Mouse (Mus musculus) midbrain, embryonic 16.5 days (tissue): ENCODE measurements around the gene Dnah12. TPM values are rescaled to one million over a fixed set of nuclear protein-coding genes. Genes with fewer than 3 reads are reported as not detected.
"Not testable (repeated sequence)": the region's sequence is repeated elsewhere in the genome, so short reads cannot be mapped to it uniquely, and the experiment has no call there.

Experiments
- ATAC-seq: fragments of 200-750 bp; cut with Nextera tagmentation; 2 replicates; pipeline ENCODE4 v1.8.0; 2017; ENCODE audit warnings: moderate TSS enrichment
- H3K27ac ChIP-seq: fragments of 300-500 bp; sonication (generic); 2 replicates; pipeline ENCODE4 v1.5.1; 2014; ENCODE audit warnings: mild to moderate bottlenecking, low read length, mixed read lengths
- H3K27me3 ChIP-seq: fragments of 300-500 bp; sonication (generic); 2 replicates; pipeline ENCODE4 v1.6.1; 2014; ENCODE audit warnings: low read depth, low read length, mixed read lengths; ENCODE audit not compliant: control insufficient read depth, insufficient read depth
- H3K36me3 ChIP-seq: fragments of 300-500 bp; sonication (generic); 2 replicates; pipeline ENCODE4 v1.6.1; 2014; ENCODE audit warnings: mild to moderate bottlenecking, low read length, moderate library complexity, mixed read lengths; ENCODE audit not compliant: control insufficient read depth, insufficient read depth
- H3K4me1 ChIP-seq: fragments of 300-500 bp; sonication (generic); 2 replicates; pipeline ENCODE4 v1.6.1; 2014; ENCODE audit warnings: mild to moderate bottlenecking, low read length, mixed read lengths; ENCODE audit not compliant: control insufficient read depth, insufficient read depth
- H3K4me2 ChIP-seq: fragments of 300-500 bp; sonication (generic); 2 replicates; pipeline ENCODE4 v1.6.1; 2014; ENCODE audit warnings: mild to moderate bottlenecking, low read length, mixed read lengths
- H3K4me3 ChIP-seq: fragments of 300-500 bp; sonication (generic); 2 replicates; pipeline ENCODE4 v1.5.1; 2014; ENCODE audit warnings: low read depth, mild to moderate bottlenecking, low read length, moderate library complexity, mixed read lengths
- H3K9ac ChIP-seq: fragments of 300-500 bp; sonication (generic); 2 replicates; pipeline ENCODE4 v1.6.1; 2014; ENCODE audit warnings: low read depth, low read length, mixed read lengths
- H3K9me3 ChIP-seq: fragments of 300-500 bp; sonication (generic); replicated peaks from 2 replicates; pipeline ENCODE4 v1.6.1; 2014; ENCODE audit warnings: mild to moderate bottlenecking, low read length, mixed read lengths; ENCODE audit not compliant: control insufficient read depth, poor library complexity, severe bottlenecking
- WGBS: fragments of 180-500 bp; shearing (Covaris S2); extraction: QIAGEN DNeasy Blood & Tissue Kit; methylation state at CpG from one replicate; pipeline ENCODE4 v1.1.7; 2014; 5-methylcytosine and 5-hydroxymethylcytosine counted together
- polyA plus RNA-seq: library from polyadenylated mRNA; unstranded; fragments of >200 nt; fragmentation: Nextera tagmentation; extraction: Ambion mirVana; gene quantifications from 2 replicates; pipeline ENCODE4 v1.2.1, GENCODE M21; 2015

Gene Dnah12
- polyA plus RNA-seq, 1 experiment from 2014 or later: 0.19 TPM

GRCm38 (mm10) chr14:26690727-26691126 is 2.3 kb upstream of the Dnah12 start:
- no peaks in the 10 kb centered on the region for H3K36me3 ChIP-seq
- H3K27me3 ChIP-seq: no peaks in the 10 kb centered on the region
- no peaks in the 10 kb centered on the region for H3K4me1 ChIP-seq
- peaks cover 3% of the 10 kb centered on the region; the same call in 1 of the 2 replicates for H3K9me3 ChIP-seq
- H3K4me3 ChIP-seq: no peak overlapping the region
- 76% methylated on average over 2 of the region's 2 CpGs for WGBS
- H3K27ac ChIP-seq: no peak overlapping the region
- no peak overlapping the region for H3K4me2 ChIP-seq
- H3K9ac ChIP-seq: no peak overlapping the region
- ATAC-seq: no peak

- Histone ChIP-seq H3K9me3 (no peaks in the 10 kb centered on the region; the same call in 1 of the 2 replicates), H3K4me2 (no peak overlapping the region), H3K36me3 (no peaks in the 10 kb centered on the region), H3K4me1 (no peaks in the 10 kb centered on the region), H3K27me3 (no peaks in the 10 kb centered on the region), H3K9ac (no peak overlapping the region), H3K27ac (no peak overlapping the region), H3K4me3 (no peak overlapping the region)
- 56% methylated on average over 2 of the region's 2 CpGs for WGBS
- ATAC-seq: no peak
Measured at GRCm38 (mm10) chr14:26691363-26691762, 1.7 kb upstream of the Dnah12 start.

- no peaks in the 10 kb centered on the region for H3K36me3 ChIP-seq
- no peak overlapping the region for H3K4me3 ChIP-seq
- no peaks in the 10 kb centered on the region for H3K4me1 ChIP-seq
- no peak overlapping the region for H3K27ac ChIP-seq
- H3K9ac ChIP-seq: no peak overlapping the region
- no peaks in the 10 kb centered on the region for H3K27me3 ChIP-seq
- no peak overlapping the region for H3K4me2 ChIP-seq
- H3K9me3 ChIP-seq: no peaks in the 10 kb centered on the region
- no peak for ATAC-seq
Measured at GRCm38 (mm10) chr14:26697912-26698311, 4.8 kb downstream of the Dnah12 start.

GRCm38 (mm10) chr14:26705246-26705645 is 12.2 kb downstream of the Dnah12 start:
- H3K36me3 ChIP-seq, H3K9ac ChIP-seq, H3K4me1 ChIP-seq, H3K4me2 ChIP-seq, H3K27me3 ChIP-seq, ATAC-seq, H3K27ac ChIP-seq, H3K4me3 ChIP-seq, H3K9me3 ChIP-seq: not testable (repeated sequence)
- WGBS: 85% methylated on average over 5 of the region's 5 CpGs

GRCm38 (mm10) chr14:26719696-26720095 is 26.6 kb downstream of the Dnah12 start:
- 78% methylated on average over 2 of the region's 2 CpGs for WGBS
- H3K9me3 ChIP-seq, H3K4me3 ChIP-seq, H3K27me3 ChIP-seq, H3K9ac ChIP-seq, H3K4me2 ChIP-seq, H3K36me3 ChIP-seq, H3K27ac ChIP-seq, H3K4me1 ChIP-seq, ATAC-seq: not testable (repeated sequence)

- no peak overlapping the region for H3K27ac ChIP-seq
- no peaks in the 10 kb centered on the region for H3K27me3 ChIP-seq
- no peak for ATAC-seq
- H3K4me1 ChIP-seq: no peaks in the 10 kb centered on the region
- H3K36me3 ChIP-seq: no peaks in the 10 kb centered on the region
- H3K9me3 ChIP-seq: no peaks in the 10 kb centered on the region
- H3K4me3 ChIP-seq: no peak overlapping the region
- no peak overlapping the region for H3K9ac ChIP-seq
- 98% methylated on average over 3 of the region's 3 CpGs for WGBS
- H3K4me2 ChIP-seq: no peak overlapping the region
Measured at GRCm38 (mm10) chr14:26724898-26725297, 31.8 kb downstream of the Dnah12 start.

GRCm38 (mm10) chr14:26758566-26758965 is 65.5 kb downstream of the Dnah12 start:
- ATAC-seq: no peak
- no peaks in the 10 kb centered on the region for H3K27me3 ChIP-seq
- no peak overlapping the region for H3K9ac ChIP-seq
- H3K4me3 ChIP-seq: no peak overlapping the region
- H3K4me1 ChIP-seq: no peaks in the 10 kb centered on the region
- peaks cover 3% of the 10 kb centered on the region; the same call in 1 of the 2 replicates for H3K9me3 ChIP-seq
- H3K36me3 ChIP-seq: no peaks in the 10 kb centered on the region
- no peak overlapping the region for H3K4me2 ChIP-seq
- WGBS: 83% methylated on average over 8 of the region's 8 CpGs
- no peak overlapping the region for H3K27ac ChIP-seq

GRCm38 (mm10) chr14:26764827-26765226 is 71.8 kb downstream of the Dnah12 start:
- Histone ChIP-seq H3K9me3 (peaks cover 6% of the 10 kb centered on the region; the same call in 1 of the 2 replicates), H3K27me3 (no peaks in the 10 kb centered on the region), H3K9ac (no peak overlapping the region), H3K27ac (no peak overlapping the region), H3K4me1 (no peaks in the 10 kb centered on the region), H3K4me3 (no peak overlapping the region), H3K4me2 (no peak overlapping the region), H3K36me3 (no peaks in the 10 kb centered on the region)
- 91% methylated on average over 6 of the region's 6 CpGs for WGBS
- no peak for ATAC-seq

GRCm38 (mm10) chr14:26768195-26768594 is 75.1 kb downstream of the Dnah12 start:
- Histone ChIP-seq H3K4me1 (no peaks in the 10 kb centered on the region), H3K27ac (no peak overlapping the region), H3K9me3 (peaks cover 5% of the 10 kb centered on the region; the same call in 1 of the 2 replicates), H3K4me2 (no peak overlapping the region), H3K36me3 (no peaks in the 10 kb centered on the region), H3K4me3 (no peak overlapping the region), H3K9ac (no peak overlapping the region), H3K27me3 (no peaks in the 10 kb centered on the region)
- no peak for ATAC-seq
- 83% methylated on average over 4 of the region's 4 CpGs for WGBS

- no peak overlapping the region for H3K4me3 ChIP-seq
- H3K36me3 ChIP-seq: no peaks in the 10 kb centered on the region
- no peaks in the 10 kb centered on the region for H3K27me3 ChIP-seq
- H3K27ac ChIP-seq: no peak overlapping the region
- no peak overlapping the region for H3K4me2 ChIP-seq
- no peaks in the 10 kb centered on the region for H3K9me3 ChIP-seq
- H3K4me1 ChIP-seq: no peaks in the 10 kb centered on the region
- 69% methylated on average over 4 of the region's 4 CpGs for WGBS
- ATAC-seq: no peak
- H3K9ac ChIP-seq: no peak overlapping the region
Measured at GRCm38 (mm10) chr14:26773536-26773935, 80.5 kb downstream of the Dnah12 start.
